Mouse (Mus musculus): ENCODE results near the gene Abhd11.
"Not testable (repeated sequence)": the region's sequence is repeated elsewhere in the genome, so short reads cannot be mapped to it uniquely, and the experiment has no call there.

Gene Abhd11

DNA sequence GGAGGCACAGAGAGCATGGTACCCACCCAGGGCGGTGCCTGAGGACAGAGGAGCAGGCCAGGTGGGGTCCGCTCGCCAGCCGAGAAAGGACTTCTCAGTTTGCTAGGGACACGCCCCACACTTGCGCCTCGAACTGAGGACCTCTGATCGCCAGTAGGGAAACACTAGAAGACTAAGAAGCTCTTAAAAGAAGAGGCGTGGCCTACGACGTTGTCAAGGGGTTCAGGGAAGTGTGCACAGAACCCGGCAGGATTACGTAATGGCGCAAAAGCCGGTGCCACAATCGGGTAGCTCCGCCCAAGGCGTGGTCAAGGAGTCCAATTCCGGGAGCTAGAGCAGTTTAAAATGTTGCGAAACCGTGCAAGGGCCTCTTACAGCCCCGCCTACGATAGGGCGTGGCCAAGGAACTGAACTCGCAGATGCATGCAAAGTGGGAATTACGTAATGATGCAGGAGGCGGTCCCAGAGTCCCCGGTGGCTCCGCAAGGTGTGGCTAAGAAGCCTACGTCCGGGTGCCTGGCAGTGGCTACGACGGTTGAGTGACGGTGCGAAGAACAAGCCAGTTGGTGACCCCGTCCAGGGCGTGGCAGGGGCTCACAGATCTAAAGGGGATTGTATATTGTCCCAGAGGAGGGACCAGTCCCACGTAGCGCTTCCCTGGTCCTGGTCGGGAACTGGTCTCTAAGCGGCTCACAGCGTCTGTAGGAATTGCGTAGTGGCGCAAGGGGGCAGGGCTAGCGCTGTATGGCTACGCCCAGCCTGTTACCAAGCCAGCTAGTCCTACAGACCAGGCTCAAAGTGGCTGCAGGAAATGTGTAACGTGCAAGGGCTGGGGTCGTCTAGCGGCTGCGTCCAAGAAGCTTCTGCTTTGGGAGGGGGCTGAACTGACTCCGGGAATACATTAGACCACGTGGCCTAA lies at the start of gene Abhd11:
Abhd11 (plus strand) TSS at position 482 of the 919 bp plus-strand sequence.
- peak; percentile 100 for DNase-seq

DNA sequence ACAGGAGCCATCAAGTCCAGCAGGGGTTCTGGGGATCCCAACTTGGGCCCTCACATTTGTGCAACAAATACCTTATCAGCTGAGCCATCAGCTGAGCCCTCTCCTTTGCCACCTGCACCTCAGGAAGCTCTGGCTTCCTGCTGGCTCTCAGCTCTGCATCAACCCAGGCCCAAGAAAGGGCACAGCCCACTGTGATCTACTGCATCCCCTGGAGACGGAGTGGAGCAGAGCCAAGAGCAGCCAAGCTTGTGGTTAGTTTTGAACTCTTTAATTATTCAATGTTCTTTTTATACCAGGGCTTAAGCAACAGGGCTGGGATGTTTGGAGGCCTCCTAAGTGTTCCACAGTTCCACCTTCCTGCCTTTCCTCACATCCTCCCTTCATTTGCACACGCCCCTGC lies 48.5 kb upstream of the Abhd11 start:
- DNase-seq: no peak

DNA sequence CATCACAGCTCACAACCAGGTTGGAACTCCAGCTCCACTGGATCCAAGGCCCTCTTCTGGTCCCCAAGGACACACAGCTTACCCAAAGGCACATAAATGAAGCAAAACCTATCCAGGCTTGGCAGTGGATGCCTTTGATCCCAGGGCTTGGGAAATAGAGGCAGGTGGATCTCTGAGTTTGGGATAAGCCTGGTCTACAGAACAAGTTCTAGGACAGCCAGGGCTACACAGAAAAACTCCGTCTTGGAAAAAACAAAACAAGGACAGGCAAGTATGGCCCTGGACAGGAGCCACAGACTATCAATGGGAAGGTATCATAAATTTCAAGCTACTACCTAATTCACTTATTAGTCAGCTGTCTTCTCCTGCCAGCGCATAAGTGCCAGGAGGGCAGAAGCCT lies 47.4 kb upstream of the Abhd11 start:
- no peak for DNase-seq

DNA sequence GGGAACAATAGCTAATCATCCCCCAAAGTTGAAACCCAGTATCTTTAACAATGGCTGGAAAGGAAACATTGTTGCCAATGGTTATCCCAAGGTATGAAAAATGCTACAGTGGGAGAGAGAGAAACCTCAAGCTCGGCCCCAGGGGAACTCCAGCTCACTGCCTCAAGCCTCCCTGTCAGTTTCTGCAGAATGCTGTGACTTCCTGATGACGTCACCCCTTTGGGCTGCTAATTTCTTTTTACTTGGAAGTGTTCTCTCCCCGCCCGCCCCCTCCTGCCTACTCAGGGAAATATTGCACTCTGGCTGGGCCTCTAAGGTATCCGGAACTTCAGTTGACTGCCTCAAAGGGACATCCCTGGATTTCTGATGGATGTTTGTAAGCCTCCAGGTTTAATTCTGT lies 45.4 kb upstream of the Abhd11 start:
- DNase-seq: peak; percentile 53 to 76

DNA sequence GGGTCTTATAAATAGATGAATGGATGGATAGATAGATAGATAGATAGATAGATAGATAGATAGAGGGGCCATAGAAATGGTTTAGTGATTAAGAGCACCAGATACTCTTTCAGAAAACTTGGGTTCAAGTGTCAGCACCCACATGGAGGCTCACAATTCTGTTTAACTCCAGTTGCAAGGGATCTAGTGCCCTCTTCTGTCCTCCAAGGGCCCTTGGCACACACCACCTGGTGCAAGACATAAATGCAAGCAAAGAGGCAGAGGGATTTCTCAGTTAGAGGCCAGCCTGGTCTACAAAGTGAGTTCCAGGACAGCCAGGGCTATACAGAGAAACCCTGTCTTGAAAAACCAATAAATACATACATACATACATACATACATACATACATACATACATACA lies 44.3 kb upstream of the Abhd11 start:
- DNase-seq: not testable (repeated sequence)

DNA sequence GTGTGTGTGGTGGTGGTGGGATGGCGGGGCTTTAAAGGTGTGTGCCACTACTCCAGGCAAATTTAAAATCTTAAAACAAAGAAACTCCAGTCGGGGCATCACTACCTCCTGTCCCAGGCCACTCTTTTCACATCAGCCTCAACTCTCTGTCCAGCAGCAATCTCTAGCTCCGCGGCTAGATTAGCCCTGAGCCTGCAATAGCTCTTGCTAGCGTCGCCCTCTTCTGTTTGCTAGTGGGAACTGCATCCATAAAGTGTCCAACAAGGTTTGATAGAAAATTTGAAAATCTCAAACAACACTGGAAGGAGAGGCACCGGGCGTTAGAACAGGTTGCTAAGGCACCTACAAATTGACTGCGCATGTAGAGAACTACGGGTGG lies 43.5 kb upstream of the Abhd11 start:
- peak; percentile 70 to 84 for DNase-seq

DNA sequence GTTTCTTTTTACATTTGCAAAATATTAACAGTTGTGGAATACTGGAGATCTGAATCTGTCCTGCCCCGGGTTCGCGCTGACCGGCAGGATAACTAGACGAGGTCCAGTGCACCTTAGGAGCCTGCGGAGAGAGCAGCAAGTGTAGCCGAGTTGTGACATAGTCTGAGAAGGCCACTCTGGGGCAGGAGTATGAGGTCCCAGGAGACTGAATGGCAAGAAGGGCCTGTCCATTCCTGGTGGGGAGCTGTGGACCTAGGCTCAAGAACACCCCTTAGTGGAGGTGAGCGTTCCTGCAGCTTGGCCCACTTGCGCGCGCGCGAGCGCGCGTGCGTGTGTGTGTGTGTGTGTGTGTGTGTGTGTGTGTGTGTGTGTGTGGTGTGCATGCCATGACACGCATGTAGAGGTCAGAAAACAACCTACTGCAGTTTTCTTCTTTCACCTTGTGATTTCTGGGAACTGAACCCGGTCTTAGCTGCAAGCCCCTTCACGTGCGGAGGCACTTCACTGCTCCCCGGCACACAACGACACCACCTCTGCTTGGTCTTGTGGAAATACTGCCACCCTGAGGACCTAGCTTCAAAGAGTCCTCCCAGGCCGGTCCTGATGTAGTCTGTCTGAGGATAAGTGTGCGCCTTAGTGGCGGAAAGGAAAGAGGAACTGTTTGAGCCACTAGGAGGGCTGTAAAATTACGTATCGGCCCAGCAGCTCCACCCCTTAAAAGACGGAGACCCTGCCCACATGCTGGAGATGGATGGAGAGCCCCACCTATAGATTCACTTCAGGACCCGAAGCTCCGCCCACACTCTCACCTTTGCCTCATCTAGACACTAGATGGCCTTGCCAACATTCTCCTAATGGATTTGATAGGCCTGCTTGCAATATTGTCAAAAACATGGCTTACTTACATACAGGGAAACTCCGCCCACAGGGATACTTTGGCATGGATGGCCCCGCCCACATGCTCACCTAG lies 42.8 kb upstream of the Abhd11 start:
- peak; percentile 69 to 79 for DNase-seq

DNA sequence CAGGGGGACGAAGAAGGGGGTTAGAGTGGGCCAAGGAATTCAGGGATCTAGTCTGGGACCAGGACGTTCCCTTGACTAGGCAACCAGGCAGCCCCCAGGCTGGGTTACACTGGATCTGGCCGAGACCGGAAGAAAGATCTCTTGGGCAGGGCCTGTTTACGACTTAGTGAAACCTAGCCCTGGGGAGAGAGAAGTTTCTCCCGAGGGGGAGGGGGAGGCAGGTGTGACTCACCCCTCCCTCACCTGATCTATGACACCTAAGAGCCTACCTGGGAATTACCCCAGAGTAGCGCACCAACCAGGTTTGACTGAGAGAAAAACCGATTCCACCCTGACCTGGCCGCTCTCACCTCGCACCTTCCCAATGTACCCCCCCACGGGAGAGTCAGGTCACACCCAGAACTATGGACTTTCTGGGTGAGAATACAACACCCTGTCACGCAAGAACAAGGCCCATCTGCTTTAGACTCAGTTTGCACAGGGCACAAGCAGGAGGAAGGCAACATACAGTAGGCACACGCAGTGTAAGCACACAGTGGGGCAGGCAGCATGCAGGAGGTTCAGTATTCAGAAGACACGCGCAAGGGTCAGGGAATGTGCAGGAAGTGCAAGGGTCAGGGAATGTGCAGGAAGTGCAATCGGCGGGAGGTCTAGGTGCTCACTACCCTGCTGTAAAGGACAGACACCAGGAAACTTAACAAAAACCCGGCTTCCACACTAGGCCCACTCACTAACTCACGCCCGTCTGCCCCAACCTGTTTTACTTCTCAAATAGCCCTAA lies 41.6 kb upstream of the Abhd11 start:
- no peak for DNase-seq

DNA sequence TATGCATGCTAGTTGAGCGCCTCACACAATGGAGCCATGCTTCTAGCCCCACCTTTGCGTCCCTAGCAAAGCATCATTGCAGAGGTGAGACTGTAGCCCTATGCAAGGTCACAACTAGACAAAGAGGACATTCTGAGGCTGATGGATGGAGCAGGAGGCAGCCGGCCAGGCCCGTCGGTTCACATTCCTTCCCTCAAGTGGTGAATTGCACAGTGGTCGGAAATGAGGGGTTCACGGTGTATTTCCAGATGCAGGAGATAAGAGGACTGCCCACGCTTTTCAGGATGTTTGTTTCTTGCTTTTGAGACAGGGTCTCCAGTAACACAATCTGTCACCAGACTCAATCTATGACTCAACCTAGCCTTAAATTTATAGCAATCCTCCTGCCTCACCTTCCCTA lies 38.3 kb upstream of the Abhd11 start:
- no peak for DNase-seq

DNA sequence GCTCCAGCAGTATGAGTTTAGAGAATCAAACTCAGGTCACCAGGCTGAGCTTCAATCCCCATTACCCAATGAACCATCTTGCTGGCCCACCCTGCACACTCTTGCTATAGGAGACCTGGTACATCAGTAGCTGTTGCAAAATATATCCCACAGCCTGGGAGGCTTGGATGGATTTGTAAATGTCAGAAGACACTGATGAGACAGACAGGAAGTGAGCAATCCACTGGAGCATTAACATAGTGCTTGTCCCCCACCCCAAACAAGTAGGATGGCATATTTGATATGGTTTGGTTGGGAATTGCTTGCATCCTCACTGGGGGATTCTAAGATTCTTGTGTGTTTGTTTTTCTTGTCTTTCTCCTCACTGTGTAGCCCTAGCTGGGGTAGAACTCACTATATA lies 35.9 kb upstream of the Abhd11 start:
- DNase-seq: no peak

DNA sequence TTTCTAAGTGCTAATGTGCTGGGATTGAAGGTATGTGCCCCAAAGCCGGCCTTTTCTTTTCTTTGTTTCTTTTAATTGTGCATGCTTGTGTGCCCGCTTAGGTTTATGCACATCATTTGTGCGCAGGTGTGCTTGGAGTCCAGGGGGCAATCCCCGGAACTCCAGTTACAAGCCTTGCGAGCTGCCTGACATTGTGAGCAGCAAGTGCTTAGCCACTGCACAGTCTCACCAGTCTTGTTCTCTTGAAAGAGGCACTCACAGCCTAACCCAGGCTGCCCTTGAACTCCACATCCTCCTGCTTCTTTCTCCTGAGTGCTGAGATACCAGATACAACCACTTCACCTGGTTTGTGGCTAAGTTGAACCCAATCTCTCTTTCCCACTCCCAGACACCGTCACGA lies 35.4 kb upstream of the Abhd11 start:
- peak in 1 of 2 experiments; percentile 55 for DNase-seq

DNA sequence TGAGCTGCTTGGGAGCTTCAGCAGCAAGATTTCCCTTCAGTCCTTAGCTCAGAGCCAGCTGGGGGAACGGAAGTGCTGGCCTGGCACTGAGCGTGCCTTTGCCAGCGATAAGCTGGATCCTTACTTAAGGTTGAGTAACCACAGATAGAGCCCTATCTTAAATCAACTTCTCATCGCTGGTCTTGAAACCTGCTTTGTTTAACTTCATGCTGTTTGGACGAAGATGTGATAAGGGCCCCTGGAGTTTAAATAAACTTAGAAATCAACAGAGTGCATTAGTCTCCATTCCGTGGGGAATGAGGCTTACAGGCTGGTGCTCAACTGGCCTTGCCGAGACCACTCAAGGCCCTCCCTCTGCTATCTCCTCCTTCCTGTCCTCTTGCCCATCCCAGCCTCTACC lies 34.7 kb upstream of the Abhd11 start:
- peak; percentile 49 to 70 for DNase-seq

DNA sequence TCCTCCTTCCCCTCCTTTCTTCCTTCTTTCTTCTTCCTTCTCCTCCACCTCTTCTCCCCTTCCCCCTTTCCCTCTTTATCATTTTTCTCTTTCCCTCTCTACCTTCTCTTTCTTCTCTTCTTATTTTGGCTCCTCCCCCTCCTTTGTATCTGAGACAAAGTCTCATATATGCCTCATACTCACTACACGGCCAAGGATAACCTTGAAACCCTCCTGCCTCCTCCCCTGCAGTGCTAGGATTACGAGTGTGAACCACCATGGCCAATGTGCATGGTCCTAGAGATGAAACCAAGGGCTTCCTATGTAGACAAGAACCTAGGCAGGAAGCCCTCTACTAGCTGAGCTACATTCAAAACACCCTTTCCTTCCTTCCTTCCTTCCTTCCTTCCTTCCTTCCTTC lies 34.0 kb upstream of the Abhd11 start:
- DNase-seq: no peak

DNA sequence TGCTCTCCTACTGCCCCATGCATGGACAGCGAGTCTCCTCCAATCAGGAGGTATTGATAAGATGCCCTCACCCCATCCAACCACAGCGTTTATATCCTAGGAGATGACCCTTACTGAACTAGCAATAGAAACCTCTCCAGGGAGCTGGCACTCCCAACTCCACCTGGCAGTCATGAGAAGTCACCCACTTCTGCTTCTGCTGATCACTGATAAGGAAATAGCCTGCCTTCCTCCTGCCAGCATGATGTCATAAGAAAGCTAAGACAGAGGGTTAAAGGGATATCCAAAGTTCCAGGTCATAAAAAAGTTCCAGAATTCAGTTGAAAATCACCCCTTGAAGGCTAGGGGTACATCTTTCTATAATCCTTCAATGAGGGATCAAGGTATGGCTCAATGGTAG lies 32.8 kb upstream of the Abhd11 start:
- peak in 1 of 2 experiments; percentile 21 for DNase-seq

DNA sequence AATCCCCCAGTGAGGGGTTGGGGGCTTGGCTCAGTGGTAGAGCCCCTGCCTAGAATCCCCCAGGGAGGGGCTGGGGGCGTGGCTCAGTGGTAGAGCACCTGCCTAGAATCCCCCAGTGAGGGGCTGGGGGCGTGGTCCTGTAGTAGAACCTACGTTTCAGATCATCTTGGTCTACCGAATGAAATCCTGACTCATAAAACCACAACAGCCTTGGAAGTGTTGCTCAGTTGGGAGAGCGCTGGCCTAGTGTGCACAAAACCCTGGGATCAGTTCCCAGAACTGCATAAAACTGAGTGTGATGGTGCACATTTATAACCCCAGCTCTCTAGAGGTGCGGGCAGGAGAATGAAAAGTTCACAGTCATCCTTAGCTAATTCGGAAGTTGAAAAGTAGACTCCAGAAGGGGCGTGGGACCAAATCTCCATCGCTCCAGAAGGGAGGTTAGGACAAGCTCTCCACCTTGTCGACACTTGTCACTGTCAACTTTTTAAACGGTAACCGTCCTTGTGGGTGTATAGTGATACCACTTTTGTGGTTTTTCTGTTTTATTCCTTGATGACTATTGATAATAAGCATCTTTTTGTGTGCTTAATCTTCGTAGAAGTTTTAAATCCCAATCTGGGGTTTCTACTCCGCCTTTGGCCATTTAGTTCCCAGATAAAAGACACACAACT lies 32.2 kb upstream of the Abhd11 start:
- DNase-seq: no peak

DNA sequence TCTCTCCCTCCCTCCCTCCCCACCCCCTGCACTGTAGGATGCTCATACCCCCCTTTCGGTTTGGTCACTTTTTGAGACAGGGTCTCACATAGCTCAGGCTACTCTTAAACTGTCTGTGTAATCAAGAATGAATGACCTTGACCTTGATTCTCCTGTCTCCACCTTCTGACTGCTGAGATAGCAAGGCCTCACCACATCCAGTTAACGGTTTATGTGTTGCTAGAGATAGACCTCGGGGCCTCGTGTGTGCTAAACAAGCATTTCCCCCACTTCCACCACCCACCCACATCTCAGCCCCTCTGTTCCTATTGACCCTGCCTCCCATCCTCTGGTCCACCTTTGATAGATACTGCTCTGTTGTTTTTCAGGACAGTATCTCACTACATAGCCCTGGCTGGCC lies 31.1 kb upstream of the Abhd11 start:
- no peak for DNase-seq

DNA sequence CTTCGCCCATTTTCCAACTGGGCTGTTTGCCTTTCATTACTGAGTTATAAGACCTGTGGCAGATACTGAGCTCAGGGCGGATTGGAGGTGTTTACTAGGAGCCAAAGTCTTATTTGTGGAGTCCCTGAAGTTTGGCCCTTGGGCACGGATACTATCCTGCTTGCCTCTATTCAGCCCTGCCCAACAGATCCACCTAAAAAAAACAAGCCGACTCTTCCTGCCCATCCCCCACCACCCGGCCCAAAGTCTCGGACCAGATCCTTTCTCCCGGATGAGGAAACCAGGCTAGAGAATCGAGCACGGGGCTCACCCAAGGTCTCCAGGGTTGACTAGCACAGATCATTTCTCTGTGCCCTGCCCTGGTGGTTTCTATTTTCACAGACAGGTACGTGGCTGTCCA lies 27.8 kb upstream of the Abhd11 start:
- no peak for DNase-seq

DNA sequence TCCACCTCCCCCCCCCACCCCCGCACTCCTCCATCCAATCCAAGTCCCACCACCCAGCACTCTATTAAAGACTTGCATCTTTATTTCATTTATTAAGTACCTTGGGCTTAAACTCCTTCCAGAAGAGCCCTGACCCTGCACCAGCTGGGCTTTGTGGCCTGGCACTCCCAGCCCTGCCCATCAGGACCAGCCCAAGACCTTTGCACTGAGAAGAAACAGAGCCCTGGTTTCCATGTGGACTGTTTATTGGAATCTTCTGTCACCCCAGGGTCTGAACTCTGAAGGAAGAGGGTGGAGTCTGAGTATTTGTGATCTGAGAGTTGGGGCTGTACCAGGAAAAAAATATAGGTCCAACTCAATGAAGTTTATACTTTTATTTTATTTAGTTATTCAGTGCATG lies 25.8 kb upstream of the Abhd11 start:
- DNase-seq: no peak

DNA sequence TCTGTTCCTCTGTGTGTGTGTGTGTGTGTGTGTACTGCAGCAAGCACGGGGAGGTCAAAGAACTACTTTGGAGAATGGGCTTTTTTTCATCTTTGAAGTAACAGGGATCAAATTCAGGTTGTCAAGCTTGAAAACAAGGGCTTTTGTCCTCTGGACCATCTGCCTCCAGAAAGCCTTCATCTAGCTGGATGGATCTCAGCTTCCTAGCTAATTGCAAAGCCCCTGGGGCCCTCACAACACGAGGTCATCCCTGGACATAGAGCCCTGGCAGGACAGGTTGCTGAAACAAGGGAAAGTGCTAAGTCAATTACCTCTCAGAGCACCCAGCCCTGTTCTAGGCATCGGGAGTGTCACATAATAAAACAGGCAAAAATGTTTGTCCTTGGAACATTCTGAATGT lies 25.2 kb upstream of the Abhd11 start:
- no peak for DNase-seq

DNA sequence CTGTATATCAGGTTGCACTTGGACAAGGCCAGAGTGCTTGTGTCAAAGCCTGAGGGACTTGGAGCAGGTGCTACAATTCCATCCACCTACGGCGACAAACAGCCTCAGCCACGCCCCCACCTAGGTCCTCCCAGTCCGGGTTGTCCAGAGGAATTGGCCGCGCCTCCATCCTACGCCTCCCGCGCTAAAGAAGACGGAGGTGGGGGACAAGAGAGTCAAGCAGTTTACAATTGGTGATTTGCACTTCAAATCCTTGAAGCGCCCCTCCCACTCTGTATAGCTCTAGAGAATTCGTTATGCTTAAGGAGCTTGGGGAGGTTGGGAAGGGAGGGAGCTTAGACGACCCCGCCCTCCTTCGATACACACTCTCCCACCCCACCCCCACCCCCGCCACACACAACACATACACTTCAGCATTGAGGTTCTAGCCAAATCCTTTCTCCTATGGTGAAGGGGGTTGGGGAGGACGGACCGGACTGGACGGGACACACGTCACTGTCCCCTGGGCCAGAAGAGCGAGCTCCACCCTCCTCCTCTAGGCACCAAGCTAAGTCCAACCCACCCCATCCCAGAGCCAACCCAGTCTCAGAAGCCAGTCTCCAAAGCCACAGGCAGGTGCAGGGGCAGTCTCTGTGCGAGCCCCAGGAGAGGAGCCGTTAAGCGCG lies 23.2 kb upstream of the Abhd11 start, which contains the start of gene Cldn3:
Cldn3 (plus strand) TSS at position 582 of the 665 bp plus-strand sequence.
- DNase-seq: peak; percentile 92 to 95

Data from lung, adult 18-20 months (tissue).